Mouse (Mus musculus) layer of hippocampus, adult 9-10 months (tissue): ENCODE measurements around the gene Ell.

Experiments
- DNase-seq: peaks from one replicate; pipeline ENCODE4 v3.0.0; 2022; ENCODE audit warnings: low spot score

Gene Ell

GRCm38 (mm10) chr8:70615894-70616293 is 76.6 kb downstream of the Ell start, which contains the start of gene Lrrc25:
TSS of gene Lrrc25 (plus strand) at chr8:70616155.
- DNase-seq, result no peak

GRCm38 (mm10) chr8:70616645-70617044 is 77.4 kb downstream of the Ell start:
- no peak for DNase-seq

DNA sequence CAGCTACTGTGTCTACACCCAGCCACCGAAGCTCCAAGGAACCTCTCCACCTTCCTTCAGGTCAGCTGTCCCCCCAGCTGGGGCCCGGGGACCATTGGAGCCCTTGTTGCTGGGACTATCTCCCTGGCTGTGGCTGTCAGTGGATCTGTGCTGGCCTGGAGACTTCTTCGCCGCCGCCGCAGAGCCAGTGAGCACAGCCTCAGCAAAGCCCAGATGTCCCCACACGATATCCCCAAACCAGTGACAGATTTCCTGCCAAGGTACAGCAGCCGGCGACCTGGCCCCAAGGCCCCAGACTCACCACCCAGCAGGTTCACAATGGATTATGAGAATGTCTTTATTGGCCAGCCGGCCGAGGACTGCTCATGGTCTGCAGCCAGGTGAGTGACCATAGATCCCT is 78.7 kb downstream of the Ell start:
- DNase-seq, result no peak

DNA sequence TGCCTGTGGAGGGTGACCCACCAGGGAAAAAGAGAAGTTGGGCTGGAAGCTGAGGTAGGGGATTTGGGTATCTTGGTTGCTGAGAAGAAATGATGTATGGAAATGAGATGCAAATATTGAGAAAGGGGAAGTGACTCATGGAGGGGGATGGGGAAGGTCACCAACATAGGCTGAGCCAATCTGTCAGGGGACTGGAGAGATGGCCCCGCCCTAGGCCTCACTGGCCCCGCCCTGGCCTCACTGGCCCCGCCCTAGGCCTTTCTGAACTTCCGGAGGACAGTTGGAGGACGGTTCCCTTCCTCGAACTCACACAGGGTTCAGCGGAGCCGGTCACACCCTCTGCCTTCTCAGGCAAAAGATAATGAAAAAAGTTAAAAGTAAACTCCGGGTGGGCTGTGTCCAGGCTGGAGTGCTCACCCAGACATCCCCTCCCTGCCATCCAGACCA is 79.7 kb downstream of the Ell start:
- DNase-seq, result no peak

GRCm38 (mm10) chr8:70622220-70622619 is 83.0 kb downstream of the Ell start:
- DNase-seq, result no peak

GRCm38 (mm10) chr8:70625104-70625503 is 85.8 kb downstream of the Ell start:
- DNase-seq, result no peak

DNA sequence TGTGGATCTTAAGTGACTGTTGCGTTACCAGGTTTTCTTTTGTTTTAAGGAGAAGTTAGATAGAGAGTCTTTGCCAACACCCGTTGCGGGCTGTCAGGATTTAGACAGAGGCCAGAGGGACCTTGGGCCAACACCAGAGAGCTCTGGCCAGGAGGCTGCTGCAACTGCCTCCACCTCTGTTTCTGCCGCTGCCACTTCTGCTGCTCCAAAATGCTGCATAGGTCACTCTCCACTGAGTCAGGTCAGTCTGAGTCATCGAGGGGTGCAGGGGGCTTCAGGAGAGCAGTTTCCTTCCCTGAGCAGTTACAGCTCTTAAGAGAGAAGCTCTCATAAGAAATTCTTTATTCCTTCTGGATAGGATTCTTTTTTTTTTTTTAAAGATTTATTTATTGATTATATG is 87.8 kb downstream of the Ell start:
- DNase-seq, result no peak

- no peak for DNase-seq
Observed at GRCm38 (mm10) chr8:70628986-70629490, 89.8 kb downstream of the Ell start.

GRCm38 (mm10) chr8:70629574-70630531 is 90.6 kb downstream of the Ell start:
- DNase-seq, result peak; percentile 89

- no peak for DNase-seq
Observed at GRCm38 (mm10) chr8:70630532-70631381, 91.5 kb downstream of the Ell start.

GRCm38 (mm10) chr8:70631436-70631835 is 92.2 kb downstream of the Ell start:
- no peak for DNase-seq

- no peak for DNase-seq
Observed at GRCm38 (mm10) chr8:70632346-70632892, 93.2 kb downstream of the Ell start, which contains the start of gene Gdf15. TSS of gene Gdf15 (minus strand) at chr8:70632456.

DNA sequence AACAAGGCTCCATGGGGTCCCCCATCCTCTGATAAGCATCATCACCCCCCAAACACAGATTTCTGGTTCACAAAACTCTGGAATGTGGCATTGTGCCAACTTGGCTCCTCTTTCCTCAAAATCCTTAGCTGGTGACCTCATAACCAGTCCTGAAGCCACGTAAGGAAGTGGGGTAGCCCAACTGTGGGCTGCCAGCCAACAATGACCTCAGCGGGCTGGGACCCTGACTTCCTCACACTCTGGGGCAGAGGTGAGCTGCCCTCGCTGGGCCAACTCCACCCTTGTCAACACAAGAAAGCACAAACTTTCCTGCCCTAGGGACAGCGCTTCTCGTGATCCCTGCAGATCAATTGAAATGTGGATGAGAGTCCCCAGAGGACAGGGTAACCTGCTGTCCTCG is 94.8 kb downstream of the Ell start:
- DNase-seq, result no peak

GRCm38 (mm10) chr8:70635527-70635926 is 96.3 kb downstream of the Ell start:
- DNase-seq, result no peak

DNA sequence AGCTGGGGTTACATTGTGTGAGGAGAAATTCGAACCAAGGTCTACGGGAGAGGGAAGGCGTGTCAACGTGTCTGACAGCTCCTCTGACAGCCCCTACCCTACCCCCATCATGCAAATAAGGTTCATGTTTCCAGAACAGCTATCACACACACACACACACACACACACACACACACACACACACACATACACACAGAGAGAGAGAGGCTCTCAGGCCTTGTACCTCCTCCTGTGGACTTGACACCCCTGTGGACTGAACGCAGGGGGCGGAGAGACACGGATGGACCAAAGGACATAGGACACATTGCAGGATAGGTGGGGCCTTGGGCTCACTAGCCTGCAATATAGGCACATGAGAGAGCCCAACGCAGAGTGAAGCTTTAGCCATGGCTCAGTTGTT is 97.6 kb downstream of the Ell start:
- DNase-seq, result no peak

DNA sequence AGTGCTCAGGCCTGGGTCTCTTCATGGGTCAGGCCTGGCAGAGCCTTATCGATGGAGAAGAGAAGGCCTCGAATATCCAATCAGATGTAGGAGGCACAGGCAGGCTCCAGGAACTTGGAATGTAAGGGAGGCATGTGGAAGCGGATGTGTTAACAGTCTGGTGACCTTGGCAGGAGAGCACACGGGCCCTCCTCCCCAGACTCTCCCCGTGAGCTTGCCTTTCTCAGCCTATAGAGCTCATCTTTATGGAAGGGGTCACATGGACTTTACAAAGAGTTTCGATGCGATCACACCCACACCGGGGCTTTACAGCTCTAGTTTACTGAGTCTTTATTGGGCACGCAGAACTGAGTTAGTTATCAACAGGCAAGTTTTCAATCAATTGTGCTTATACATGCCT is 99.5 kb downstream of the Ell start:
- no peak for DNase-seq
